Mouse (Mus musculus): ENCODE measurements at regions not wholly inside any gene's neighbourhood (a gene's known extent, or its start where the extent isn't known, plus 50 kb on each side); places are given as distances from the start of the nearest gene placed in this dataset.

GRCm38 (mm10) chr7:71287441-71287840 is 63.8 kb downstream of the Gm10295 start:
- TF ChIP-seq CTCF (IDR thresholded peaks at IDR 0.05) (no peak), EP300 (IDR thresholded peaks at IDR 0.05) (no peak)
